Mouse (Mus musculus): ENCODE data around the gene Gpatch8.

Gpatch8 gene

DNA sequence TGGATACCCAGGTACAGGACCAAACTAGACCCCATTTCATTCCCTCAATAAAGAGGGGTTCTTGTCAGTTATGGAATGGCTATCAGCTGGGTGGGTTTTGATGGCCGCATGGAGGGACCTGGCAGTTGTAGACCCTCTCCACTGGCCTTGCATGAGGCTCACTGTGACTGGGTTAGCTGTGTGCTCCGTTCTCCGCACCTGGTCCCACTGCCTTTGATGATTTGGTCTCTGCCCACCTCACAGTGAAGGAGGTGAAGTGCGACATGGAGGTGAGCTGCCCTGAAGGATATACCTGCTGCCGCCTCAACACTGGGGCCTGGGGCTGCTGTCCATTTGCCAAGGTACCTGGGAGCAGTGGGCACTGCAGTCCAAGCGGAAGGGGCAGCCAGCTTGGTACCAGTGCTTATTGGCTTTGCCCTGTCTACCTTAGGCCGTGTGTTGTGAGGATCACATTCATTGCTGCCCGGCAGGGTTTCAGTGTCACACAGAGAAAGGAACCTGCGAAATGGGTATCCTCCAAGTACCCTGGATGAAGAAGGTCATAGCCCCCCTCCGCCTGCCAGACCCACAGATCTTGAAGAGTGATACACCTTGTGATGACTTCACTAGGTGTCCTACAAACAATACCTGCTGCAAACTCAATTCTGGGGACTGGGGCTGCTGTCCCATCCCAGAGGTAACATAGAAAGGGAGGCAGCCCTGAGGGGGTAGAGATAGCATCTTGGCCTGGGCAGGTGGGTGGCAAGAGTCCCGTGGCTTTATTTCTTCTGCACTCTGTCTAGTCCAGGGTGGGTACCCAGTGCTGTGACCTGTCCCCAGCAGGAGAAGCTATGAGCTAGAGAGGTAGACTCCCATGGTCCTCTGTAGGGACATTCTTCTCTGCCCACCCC, 121.1 kb downstream of the Gpatch8 start:
- DNase-seq (ENCODE audit: low spot score), result no peak

DNA sequence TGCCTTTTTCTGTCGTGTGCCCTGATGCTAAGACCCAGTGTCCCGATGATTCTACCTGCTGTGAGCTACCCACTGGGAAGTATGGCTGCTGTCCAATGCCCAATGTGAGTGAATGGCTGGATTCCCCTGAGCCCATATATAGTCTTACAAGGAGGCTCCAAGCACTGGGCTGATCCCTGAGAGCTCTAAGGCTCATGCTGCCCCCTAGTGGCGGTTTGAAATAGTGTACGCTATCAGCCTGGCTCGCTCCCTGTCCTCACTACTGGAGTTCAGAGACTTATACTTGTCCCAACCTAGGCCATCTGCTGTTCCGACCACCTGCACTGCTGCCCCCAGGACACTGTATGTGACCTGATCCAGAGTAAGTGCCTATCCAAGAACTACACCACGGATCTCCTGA, 121.8 kb downstream of the Gpatch8 start:
- peak; percentile 87 for DNase-seq (ENCODE audit: low spot score)

- DNase-seq (ENCODE audit: low spot score), result no peak
These were observed 122.3 kb downstream of the Gpatch8 start for GRCm38 (mm10) chr11:102433866-102434265.

GRCm38 (mm10) chr11:102432896-102433295, 123.3 kb downstream of the Gpatch8 start:
- no peak for DNase-seq (ENCODE audit: low spot score)

GRCm38 (mm10) chr11:102432115-102432843, 123.9 kb downstream of the Gpatch8 start:
- peak; percentile 63 for DNase-seq (ENCODE audit: low spot score)

GRCm38 (mm10) chr11:102431728-102432114, 124.5 kb downstream of the Gpatch8 start:
- DNase-seq (ENCODE audit: low spot score), result no peak

DNA sequence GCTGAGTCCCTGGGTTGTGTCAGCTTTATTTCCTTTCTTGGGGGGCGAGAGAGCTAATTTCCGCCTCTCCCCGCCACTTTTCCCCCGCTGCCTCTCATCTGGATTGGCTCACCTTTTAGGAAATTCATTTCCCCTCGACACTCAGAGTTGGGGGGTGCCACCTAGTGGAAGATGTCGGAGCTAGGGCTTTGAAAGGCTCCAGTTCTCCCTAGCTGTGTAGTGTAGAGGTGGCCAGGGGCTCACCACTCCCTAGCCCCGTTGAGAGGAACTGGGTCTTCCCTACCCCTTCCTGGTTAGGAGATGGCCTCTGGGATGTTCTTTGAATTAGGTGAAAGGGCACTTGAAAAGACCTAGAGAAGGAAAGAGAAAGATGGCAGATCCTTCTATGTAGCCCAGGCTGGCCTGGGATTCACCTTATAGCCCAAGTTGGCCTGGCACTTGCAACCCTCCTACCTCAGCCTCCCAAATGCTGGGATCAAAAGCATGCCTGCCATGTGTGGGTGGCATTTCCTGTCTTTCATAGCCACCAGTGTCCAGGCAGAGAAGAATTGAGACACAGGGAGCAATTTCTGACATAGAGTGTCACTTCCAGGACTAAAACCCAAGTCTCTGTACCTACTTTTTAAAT, 125.1 kb downstream of the Gpatch8 start:
- DNase-seq (ENCODE audit: low spot score), result peak; percentile 86

GRCm38 (mm10) chr11:102430121-102431017, 125.8 kb downstream of the Gpatch8 start, which contains the start of gene Grn:
Gene Grn, plus strand, starts transcription at chr11:102430315.
- DNase-seq (ENCODE audit: low spot score), result peak; percentile 97

DNA sequence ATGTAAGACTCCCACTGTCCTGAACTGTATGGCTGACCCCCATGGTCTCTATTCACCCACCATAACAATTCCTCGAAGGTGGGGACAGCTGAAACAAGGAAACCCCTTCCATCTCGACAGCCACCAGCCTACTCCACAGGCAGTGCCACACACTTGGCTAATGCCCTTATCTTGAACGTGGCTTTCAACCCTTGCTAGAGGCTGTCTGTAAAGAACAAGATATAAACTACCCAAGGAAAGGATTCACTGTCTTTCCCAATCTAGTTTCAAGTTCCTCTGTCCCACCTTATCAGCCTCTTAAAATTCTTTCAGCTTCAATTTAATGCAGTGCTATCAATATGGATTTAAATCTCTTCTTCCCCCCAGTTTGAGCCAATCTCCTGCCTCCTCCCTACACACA, 126.6 kb downstream of the Gpatch8 start:
- DNase-seq (ENCODE audit: low spot score), result no peak

DNA sequence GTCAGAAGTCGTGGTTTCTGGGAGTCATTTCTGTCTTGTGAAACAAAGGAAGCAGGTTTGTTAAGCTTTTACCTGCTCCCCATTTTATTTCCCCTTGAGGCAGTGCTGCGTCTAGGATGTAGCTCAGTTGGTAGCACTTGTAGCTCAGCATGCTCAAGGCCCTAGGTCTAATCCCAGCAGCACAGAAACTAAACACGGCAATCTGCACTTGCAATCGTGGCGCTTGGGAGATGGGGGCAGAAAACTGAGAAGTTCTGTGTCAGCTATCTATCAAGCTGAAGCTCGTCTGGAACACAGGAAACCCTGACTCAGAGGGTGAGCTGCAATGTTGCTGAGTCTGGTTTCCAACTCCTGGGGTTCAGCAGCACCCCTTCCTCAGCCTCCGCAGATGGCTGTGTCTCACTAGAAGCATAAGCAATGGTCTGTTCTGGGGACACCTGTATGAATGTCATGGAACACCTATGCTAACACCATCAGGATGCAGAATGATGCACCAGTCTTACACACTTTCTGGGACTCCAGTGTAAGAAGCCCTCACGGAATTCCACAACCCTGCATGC, 127.1 kb downstream of the Gpatch8 start:
- no peak for DNase-seq (ENCODE audit: low spot score)

Measured in lung, postnatal 25 days (tissue).